Mouse (Mus musculus) embryonic facial prominence, embryonic 13.5 days (tissue): ENCODE data around the gene Irf7. TPM values are rescaled to one million over a fixed set of nuclear protein-coding genes. Genes with fewer than 3 reads are reported as not detected.

Source experiments
- ATAC-seq: fragments of 200-750 bp; cut with Nextera tagmentation; 2 replicates; pipeline ENCODE4 v1.8.0; 2017; ENCODE audit warnings: low read depth; ENCODE audit not compliant: insufficient number of reproducible peaks, insufficient read depth, low FRiP score, low TSS enrichment
- H3K27ac ChIP-seq: fragments of 300-500 bp; sonication (generic); 2 replicates; pipeline ENCODE4 v1.5.1; 2015; ENCODE audit warnings: moderate library complexity, mild to moderate bottlenecking, inconsistent platforms
- H3K27me3 ChIP-seq: fragments of 300-500 bp; sonication (generic); 2 replicates; pipeline ENCODE4 v1.6.1; 2015; ENCODE audit warnings: mild to moderate bottlenecking, inconsistent platforms
- H3K36me3 ChIP-seq: fragments of 300-500 bp; sonication (generic); 2 replicates; pipeline ENCODE4 v1.6.1; 2015; ENCODE audit warnings: mild to moderate bottlenecking, inconsistent platforms
- H3K4me1 ChIP-seq: fragments of 300-500 bp; sonication (generic); 2 replicates; pipeline ENCODE4 v1.6.1; 2015; ENCODE audit warnings: inconsistent platforms
- H3K4me2 ChIP-seq: fragments of 300-500 bp; sonication (generic); 2 replicates; pipeline ENCODE4 v1.6.1; 2015; ENCODE audit warnings: moderate library complexity, mild to moderate bottlenecking, inconsistent platforms
- H3K4me3 ChIP-seq: fragments of 300-500 bp; sonication (generic); 2 replicates; pipeline ENCODE4 v1.5.1; 2015; ENCODE audit warnings: mild to moderate bottlenecking, inconsistent platforms
- H3K9ac ChIP-seq: fragments of 300-500 bp; sonication (generic); 2 replicates; pipeline ENCODE4 v1.6.1; 2015; ENCODE audit warnings: mild to moderate bottlenecking, inconsistent platforms
- H3K9me3 ChIP-seq: fragments of 300-500 bp; sonication (generic); 2 replicates; pipeline ENCODE4 v1.6.1; 2016; ENCODE audit warnings: inconsistent platforms
- WGBS: fragments of 180-500 bp; shearing (Covaris S2); methylation state at CpG from one replicate; pipeline ENCODE4 v1.1.7; 2015; ENCODE audit warnings: mixed read lengths; 5-methylcytosine and 5-hydroxymethylcytosine counted together
- polyA plus RNA-seq: library from polyadenylated mRNA; unstranded; fragments of >200 nt; fragmentation: Nextera tagmentation; extraction: Ambion mirVana; gene quantifications from 2 replicates; pipeline ENCODE4 v1.2.1, GENCODE M21; 2015

Gene Irf7
- 2.0 and 2.4 TPM in 2 replicates for polyA plus RNA-seq

- Histone ChIP-seq H3K4me3 (peak within 1 kb of the TSS; percentile 51), H3K9ac (peak within 1 kb of the TSS; percentile 76), H3K36me3 (peaks cover 35% of the 10 kb centered on the region), H3K4me1 (peaks cover 19% of the 10 kb centered on the region), H3K9me3 (no peaks in the 10 kb centered on the region), H3K27me3 (no peaks in the 10 kb centered on the region), H3K4me2 (peak within 1 kb of the TSS; percentile 82), H3K27ac (no peak within 1 kb of the TSS)
- WGBS, result 10% methylated on average over 25 of the region's 25 CpGs
- ATAC-seq, result no peak
Observed at GRCm38 (mm10) chr7:141265739-141266561, at the start of gene Irf7. Gene Irf7, minus strand, starts transcription at chr7:141266481.

GRCm38 (mm10) chr7:141315974-141316373 is 49.7 kb upstream of the Irf7 start:
- Histone ChIP-seq H3K4me3 (no peak overlapping the region), H3K27ac (no peak overlapping the region), H3K9me3 (no peaks in the 10 kb centered on the region), H3K4me2 (no peak overlapping the region), H3K4me1 (no peaks in the 10 kb centered on the region), H3K27me3 (no peaks in the 10 kb centered on the region), H3K9ac (no peak overlapping the region), H3K36me3 (peaks cover 96% of the 10 kb centered on the region)
- 80% methylated on average over 5 of the region's 5 CpGs for WGBS
- no peak for ATAC-seq

- Histone ChIP-seq H3K9ac (no peak overlapping the region), H3K4me3 (no peak overlapping the region), H3K27me3 (no peaks in the 10 kb centered on the region), H3K36me3 (peaks cover 97% of the 10 kb centered on the region), H3K27ac (no peak overlapping the region), H3K9me3 (no peaks in the 10 kb centered on the region), H3K4me2 (no peak overlapping the region), H3K4me1 (no peaks in the 10 kb centered on the region)
- 86% methylated on average over 8 of the region's 8 CpGs for WGBS
- ATAC-seq, result no peak
Observed at GRCm38 (mm10) chr7:141315076-141315475, 48.8 kb upstream of the Irf7 start.

GRCm38 (mm10) chr7:141314416-141314815 is 48.1 kb upstream of the Irf7 start:
- Histone ChIP-seq H3K27me3 (no peaks in the 10 kb centered on the region), H3K9me3 (no peaks in the 10 kb centered on the region), H3K36me3 (peaks cover 98% of the 10 kb centered on the region), H3K4me2 (no peak overlapping the region), H3K4me1 (no peaks in the 10 kb centered on the region), H3K4me3 (no peak overlapping the region), H3K9ac (0 out of 2 replicates have a peak overlapping the region, but pooled peaks have one; percentile 52), H3K27ac (no peak overlapping the region)
- no peak for ATAC-seq
- WGBS, result 86% methylated on average over 2 of the region's 2 CpGs

- ATAC-seq, result no peak
- H3K4me1 ChIP-seq, result no peaks in the 10 kb centered on the region
- H3K36me3 ChIP-seq, result peaks cover 98% of the 10 kb centered on the region
- WGBS, result 83% methylated on average over 4 of the region's 4 CpGs
- H3K4me3 ChIP-seq, result no peak overlapping the region
- no peaks in the 10 kb centered on the region for H3K27me3 ChIP-seq
- H3K27ac ChIP-seq, result no peak overlapping the region
- H3K4me2 ChIP-seq, result no peak overlapping the region
- H3K9ac ChIP-seq, result no peak overlapping the region
- no peaks in the 10 kb centered on the region for H3K9me3 ChIP-seq
Observed at GRCm38 (mm10) chr7:141304537-141304936, 38.3 kb upstream of the Irf7 start.

- H3K4me2 ChIP-seq, result no peak overlapping the region
- WGBS, result 59% methylated on average over 1 of the region's 1 CpGs
- no peaks in the 10 kb centered on the region for H3K9me3 ChIP-seq
- H3K4me1 ChIP-seq, result no peaks in the 10 kb centered on the region
- H3K9ac ChIP-seq, result no peak overlapping the region
- H3K4me3 ChIP-seq, result no peak overlapping the region
- ATAC-seq, result no peak
- peaks cover 93% of the 10 kb centered on the region for H3K36me3 ChIP-seq
- H3K27ac ChIP-seq, result no peak overlapping the region
- no peaks in the 10 kb centered on the region for H3K27me3 ChIP-seq
Observed at GRCm38 (mm10) chr7:141302702-141303268, 36.5 kb upstream of the Irf7 start.

- Histone ChIP-seq H3K9ac (no peak overlapping the region), H3K36me3 (peaks cover 91% of the 10 kb centered on the region), H3K4me3 (no peak overlapping the region), H3K4me1 (no peaks in the 10 kb centered on the region), H3K27me3 (no peaks in the 10 kb centered on the region), H3K27ac (no peak overlapping the region), H3K4me2 (no peak overlapping the region), H3K9me3 (no peaks in the 10 kb centered on the region)
- no peak for ATAC-seq
- WGBS, result 95% methylated on average over 9 of the region's 9 CpGs
Observed at GRCm38 (mm10) chr7:141301386-141301785, 35.1 kb upstream of the Irf7 start.

GRCm38 (mm10) chr7:141299175-141299574 is 32.9 kb upstream of the Irf7 start:
- Histone ChIP-seq H3K27ac (no peak overlapping the region), H3K4me3 (no peak overlapping the region), H3K27me3 (peaks cover 21% of the 10 kb centered on the region), H3K4me1 (peaks cover 6% of the 10 kb centered on the region), H3K4me2 (no peak overlapping the region), H3K9ac (no peak overlapping the region), H3K36me3 (peaks cover 69% of the 10 kb centered on the region), H3K9me3 (no peaks in the 10 kb centered on the region)
- 96% methylated on average over 8 of the region's 8 CpGs for WGBS
- ATAC-seq, result no peak

GRCm38 (mm10) chr7:141297926-141298650 is 31.8 kb upstream of the Irf7 start:
- no peak for ATAC-seq
- Histone ChIP-seq H3K4me1 (peaks cover 17% of the 10 kb centered on the region), H3K27me3 (peaks cover 31% of the 10 kb centered on the region), H3K4me3 (no peak overlapping the region), H3K4me2 (no peak overlapping the region), H3K36me3 (peaks cover 59% of the 10 kb centered on the region), H3K27ac (no peak overlapping the region), H3K9me3 (no peaks in the 10 kb centered on the region), H3K9ac (no peak overlapping the region)
- 86% methylated on average over 3 of the region's 3 CpGs for WGBS

- Histone ChIP-seq H3K27me3 (peaks cover 54% of the 10 kb centered on the region), H3K4me3 (peak overlapping the region; percentile 45), H3K4me2 (peak overlapping the region; percentile 81), H3K9ac (no peak overlapping the region; the same call in 1 of the 2 replicates), H3K9me3 (no peaks in the 10 kb centered on the region), H3K27ac (no peak overlapping the region), H3K36me3 (peaks cover 24% of the 10 kb centered on the region), H3K4me1 (peaks cover 33% of the 10 kb centered on the region)
- no peak for ATAC-seq
- 7% methylated on average over 22 of the region's 22 CpGs for WGBS
Observed at GRCm38 (mm10) chr7:141294479-141294878, 28.2 kb upstream of the Irf7 start.

- H3K4me1 ChIP-seq, result peaks cover 33% of the 10 kb centered on the region
- H3K9me3 ChIP-seq, result no peaks in the 10 kb centered on the region
- H3K27me3 ChIP-seq, result peaks cover 54% of the 10 kb centered on the region
- H3K4me2 ChIP-seq, result peak overlapping the region; percentile 81
- H3K4me3 ChIP-seq, result peak overlapping the region; percentile 45
- H3K36me3 ChIP-seq, result peaks cover 18% of the 10 kb centered on the region
- H3K27ac ChIP-seq, result no peak overlapping the region
- peak; percentile 8; the same call in 1 of the 2 replicates for ATAC-seq
- WGBS, result 1% methylated on average over 53 of the region's 53 CpGs
- H3K9ac ChIP-seq, result peak overlapping the region; percentile 66
Observed at GRCm38 (mm10) chr7:141293852-141294471, 27.7 kb upstream of the Irf7 start.
